Comparison of ENCODE assay signal across 8 mouse cellular contexts in genomic region chr1:37272464-37272863, GRCm38 (mm10). TPM values are rescaled to one million over a fixed set of nuclear protein-coding genes. Genes with fewer than 3 reads are reported as not detected.
DNase-seq lines count a peak whose midpoint lies in the region; ATAC-seq and TF ChIP-seq lines count a peak whose summit lies in the region.

No protein-coding gene starts in this region.

- H3K4me1 ChIP-seq in intestine, embryonic 16.5 days (ENCODE audit: control insufficient read depth, insufficient read depth, low read length): no peaks in the 10 kb centered on the region
- no peaks in the 10 kb centered on the region for H3K4me1 ChIP-seq in midbrain, postnatal 0 days (ENCODE audit: insufficient read depth, low read length)

- no peaks in the 10 kb centered on the region for H3K36me3 ChIP-seq in intestine, embryonic 16.5 days (ENCODE audit: control insufficient read depth, insufficient read depth, low read length)
- H3K36me3 ChIP-seq in midbrain, postnatal 0 days (ENCODE audit: insufficient read depth, low read length): no peaks in the 10 kb centered on the region

- H3K9me3 ChIP-seq in intestine, embryonic 16.5 days (ENCODE audit: control insufficient read depth, low read length): no peaks in the 10 kb centered on the region
- no peaks in the 10 kb centered on the region for H3K9me3 ChIP-seq in midbrain, postnatal 0 days (ENCODE audit: low read length)

- H3K27ac ChIP-seq in intestine, embryonic 16.5 days (ENCODE audit: low read length): no peak overlapping the region
- H3K27ac ChIP-seq in midbrain, postnatal 0 days (ENCODE audit: low read depth, low read length): no peak overlapping the region

- H3K9ac ChIP-seq in intestine, embryonic 16.5 days (ENCODE audit: low read depth, low read length): no peak overlapping the region
- H3K9ac ChIP-seq in midbrain, postnatal 0 days (replicated peaks; ENCODE audit: low read length, poor library complexity, severe bottlenecking): no peak overlapping the region

- WGBS in intestine, embryonic 16.5 days: 5% methylated on average over 7 of the region's 7 CpGs
- 7% methylated on average over 7 of the region's 7 CpGs for WGBS in midbrain, postnatal 0 days

- intact Hi-C loops in left cerebral cortex, postnatal 36 days (cut with DNase I): loop anchor here (1.0 to 5.0 kb wide), 2 partner anchors 129 to 360 kb away; no protein-coding TSS in a partner anchor

- H3K4me2 ChIP-seq in intestine, embryonic 16.5 days (ENCODE audit: low read depth, low read length): no peak overlapping the region
- no peak overlapping the region for H3K4me2 ChIP-seq in midbrain, postnatal 0 days (ENCODE audit: low read depth, low read length, poor library complexity, severe bottlenecking)

- no peaks in the 10 kb centered on the region for H3K27me3 ChIP-seq in intestine, embryonic 16.5 days (replicated peaks; ENCODE audit: control insufficient read depth, insufficient read depth, low read length)
- no peaks in the 10 kb centered on the region for H3K27me3 ChIP-seq in midbrain, postnatal 0 days (ENCODE audit: insufficient read depth, low read length)

- TF ChIP-seq CTCF in midbrain, postnatal 0 days (IDR thresholded peaks at IDR 0.05): peak; percentile 97

- no peak overlapping the region for H3K4me3 ChIP-seq in intestine, embryonic 16.5 days (ENCODE audit: low read length)
- H3K4me3 ChIP-seq in midbrain, postnatal 0 days (ENCODE audit: low read depth, low read length): no peak overlapping the region

- ATAC-seq in intestine, embryonic 16.5 days: peak; percentile 26; the same call in 1 of the 2 replicates
- ATAC-seq in midbrain, postnatal 0 days (ENCODE audit: low FRiP score): no peak

- peak; percentile 75 for DNase-seq in 416B (ENCODE audit: low read depth)
- peak; percentile 88 for DNase-seq in NIH3T3 (ENCODE audit: low read depth)
- peak; percentile 73 for DNase-seq in cerebellum, adult 9-10 months
- peak; percentile 64 to 82 for DNase-seq in frontal cortex, postnatal 36 days (ENCODE audit: low spot score in 2 of 2)
- peak; percentile 43 to 63 for DNase-seq in left cerebral cortex, postnatal 36 days (ENCODE audit: low spot score in 2 of 2)
- DNase-seq in midbrain, postnatal 0 days (ENCODE audit: low spot score): peak; percentile 83
- DNase-seq in telencephalon, adult 2 months (ENCODE audit: low read depth, low spot score): peak; percentile 65

RNA-seq across cellular contexts. Expression of gene Inpp4a, which starts 27.2 kb away (rescaled TPM):
- 12.1 and 12.2 TPM in 2 replicates for polyA plus RNA-seq in intestine, embryonic 16.5 days (2015; fragmentation: Nextera tagmentation; extraction: Ambion mirVana)
- total RNA-seq in left cerebral cortex, postnatal 36 days (2021): 100 to 1,000 TPM; 207 to 211 TPM
- total RNA-seq in midbrain, postnatal 0 days (2014; rRNA removed): 48.8 and 64.1 TPM in 2 replicates
- 82.9 and 85.8 TPM in 2 replicates for polyA plus RNA-seq in midbrain, postnatal 0 days (2015; fragmentation: Nextera tagmentation; extraction: Ambion mirVana)

RNA-seq across cellular contexts. Expression of gene Cnga3, which starts 58.2 kb away (rescaled TPM):
- 0.12 and 0.21 TPM in 2 replicates for polyA plus RNA-seq in intestine, embryonic 16.5 days (2015; fragmentation: Nextera tagmentation; extraction: Ambion mirVana)
- total RNA-seq in left cerebral cortex, postnatal 36 days (2021): under 1 TPM in 1 of 2 experiments, not detected in 1; 0.29 TPM
- total RNA-seq in midbrain, postnatal 0 days (2014; rRNA removed): 0.71 and 0.90 TPM in 2 replicates
- 0.42 and 0.62 TPM in 2 replicates for polyA plus RNA-seq in midbrain, postnatal 0 days (2015; fragmentation: Nextera tagmentation; extraction: Ambion mirVana)
